Mouse (Mus musculus): Measurements from ENCODE around the gene Gm5926.
"Not testable (repeated sequence)": the region's sequence is repeated elsewhere in the genome, so short reads cannot be mapped to it uniquely, and the experiment has no call there.

Gene Gm5926

GRCm38 (mm10) chrX:32650416-32650815 is at the start of gene Gm5926:
Gene Gm5926 (plus strand): TSS chrX:32650716.
- DNase-seq (ENCODE audit: low read depth, low spot score): not testable (repeated sequence)

GRCm38 (mm10) chrX:32601008-32601407 is 49.5 kb upstream of the Gm5926 start:
- not testable (repeated sequence) for DNase-seq (ENCODE audit: low read depth, low spot score)

- not testable (repeated sequence) for DNase-seq (ENCODE audit: low read depth, low spot score)
These were observed 49.1 kb upstream of the Gm5926 start for GRCm38 (mm10) chrX:32601425-32601824.

All from ZHBTc4 (cell line).